Mouse (Mus musculus): ENCODE measurements around the gene Nup205.
"Not testable (repeated sequence)": the region's sequence is repeated elsewhere in the genome, so short reads cannot be mapped to it uniquely, and the experiment has no call there.

- not testable (repeated sequence) for TF ChIP-seq POLR2A, CTCF (IDR thresholded peaks at IDR 0.05; ENCODE audit: insufficient read depth, low read depth, low read length)
Observed at GRCm38 (mm10) chr6:35172028-35172427, 5.2 kb upstream of the Nup205 start.
